Mouse (Mus musculus) CD4-positive, CD25-positive, alpha-beta regulatory T cell, adult 2 months (primary cell): ENCODE data around the gene Ap3d1.

ENCODE experiments used
- DNase-seq: peaks from one replicate; pipeline ENCODE4 v3.0.0-alpha.2; 2012; ENCODE audit warnings: low read depth, low spot score

Gene Ap3d1

DNA sequence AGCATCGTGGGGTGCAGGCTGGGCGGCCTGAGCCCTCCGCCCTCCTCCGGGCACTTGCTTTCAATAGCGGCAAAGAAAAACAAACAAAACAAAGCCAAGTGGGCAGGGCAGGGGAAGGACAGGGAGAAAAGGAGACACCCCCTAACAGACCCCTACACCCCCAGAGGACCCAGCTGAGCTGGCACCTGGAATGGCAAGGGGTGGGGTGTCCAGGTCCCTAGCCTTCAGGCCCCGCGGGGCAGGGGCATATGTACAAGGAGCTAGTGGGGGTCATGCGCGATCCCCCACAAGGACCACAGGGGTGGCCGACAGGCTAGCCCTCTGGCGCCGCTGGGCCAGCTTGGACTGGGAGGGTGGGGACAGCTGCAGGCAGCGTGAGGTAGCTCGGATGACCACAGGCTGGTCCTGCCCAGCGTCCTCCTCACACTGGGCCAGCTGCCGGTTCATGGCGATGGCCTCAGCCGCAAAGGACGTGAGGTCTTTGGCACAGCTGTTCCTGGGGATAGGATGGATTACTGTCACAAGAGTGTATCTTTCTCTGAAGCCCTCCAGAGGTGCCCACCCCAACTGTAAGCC, 75.1 kb downstream of the Ap3d1 start:
- DNase-seq: no peak

DNA sequence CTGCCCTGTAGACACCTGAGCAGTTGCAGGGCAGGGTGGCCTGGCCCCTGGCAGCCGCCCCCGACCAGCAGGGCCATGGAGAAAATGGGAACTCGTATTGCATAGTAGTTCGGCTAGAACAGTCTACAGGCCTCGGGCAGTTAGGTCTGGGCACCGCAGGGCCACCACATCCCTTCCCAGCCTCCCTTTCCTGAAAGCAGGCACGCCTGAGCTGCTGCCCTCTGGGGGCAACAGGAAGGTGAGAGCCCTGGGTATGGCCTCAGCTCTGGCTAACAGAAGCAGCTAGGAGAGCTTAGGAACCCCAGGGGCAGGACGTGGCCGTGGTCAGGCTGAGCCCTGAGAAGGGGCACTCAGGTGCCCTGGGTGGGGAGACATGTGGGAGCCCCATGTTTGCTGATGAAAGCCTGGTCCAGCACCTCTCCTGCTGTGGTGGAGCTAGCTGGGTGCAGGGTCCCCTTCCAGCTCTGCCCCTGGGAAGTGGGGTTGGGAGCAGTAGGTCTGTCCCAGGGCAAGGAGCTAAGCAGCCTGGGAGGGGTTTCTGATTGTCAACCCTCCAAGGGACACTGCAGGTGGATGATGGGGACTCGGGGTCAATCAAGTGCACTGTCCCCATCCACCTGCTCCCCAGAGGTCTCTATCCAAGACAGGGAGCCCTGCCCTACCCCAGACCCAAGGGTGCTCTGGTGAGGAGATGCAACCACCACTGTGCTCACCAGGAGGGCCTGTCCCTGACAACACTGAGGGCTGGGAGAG, 75.9 kb downstream of the Ap3d1 start:
- peak; percentile 34 for DNase-seq

DNA sequence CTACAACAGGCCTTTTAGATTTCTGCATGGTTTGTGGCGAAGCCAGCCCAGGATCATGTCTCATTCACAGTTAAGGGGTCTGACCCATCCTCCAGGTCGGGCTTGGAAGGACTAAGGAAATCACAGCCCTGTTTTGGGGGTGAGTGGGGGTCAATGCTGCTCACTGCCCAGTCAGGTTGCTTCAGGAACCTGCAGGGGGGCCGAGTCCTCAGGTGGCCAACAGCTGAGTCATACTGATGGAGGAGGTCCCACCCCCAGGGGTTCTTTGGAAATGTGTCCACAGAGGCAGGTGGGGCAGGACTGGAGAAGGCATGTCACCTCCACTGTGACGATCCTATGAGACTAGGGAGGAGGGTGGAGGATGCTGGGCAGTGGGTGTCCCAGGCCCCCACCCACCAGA, 76.6 kb downstream of the Ap3d1 start:
- no peak for DNase-seq

DNA sequence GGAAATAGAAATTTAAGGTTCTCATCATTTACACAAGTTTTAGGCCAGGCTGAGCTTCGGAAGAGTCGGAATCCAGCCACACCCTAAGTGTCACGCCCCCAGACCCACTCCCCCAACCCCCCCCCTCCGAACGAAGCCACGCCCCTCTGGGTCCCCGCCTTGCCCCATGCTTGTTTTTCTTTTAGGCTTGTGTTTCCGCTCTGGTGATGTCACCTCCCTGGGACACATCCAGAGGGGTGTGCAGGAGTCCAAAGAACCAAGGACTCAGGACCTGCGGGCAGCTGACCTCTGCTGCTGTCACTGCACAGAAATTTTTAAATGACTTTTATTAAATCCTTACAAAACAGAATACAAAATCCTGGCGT, 77.1 kb downstream of the Ap3d1 start:
- DNase-seq: peak; percentile 70

DNA sequence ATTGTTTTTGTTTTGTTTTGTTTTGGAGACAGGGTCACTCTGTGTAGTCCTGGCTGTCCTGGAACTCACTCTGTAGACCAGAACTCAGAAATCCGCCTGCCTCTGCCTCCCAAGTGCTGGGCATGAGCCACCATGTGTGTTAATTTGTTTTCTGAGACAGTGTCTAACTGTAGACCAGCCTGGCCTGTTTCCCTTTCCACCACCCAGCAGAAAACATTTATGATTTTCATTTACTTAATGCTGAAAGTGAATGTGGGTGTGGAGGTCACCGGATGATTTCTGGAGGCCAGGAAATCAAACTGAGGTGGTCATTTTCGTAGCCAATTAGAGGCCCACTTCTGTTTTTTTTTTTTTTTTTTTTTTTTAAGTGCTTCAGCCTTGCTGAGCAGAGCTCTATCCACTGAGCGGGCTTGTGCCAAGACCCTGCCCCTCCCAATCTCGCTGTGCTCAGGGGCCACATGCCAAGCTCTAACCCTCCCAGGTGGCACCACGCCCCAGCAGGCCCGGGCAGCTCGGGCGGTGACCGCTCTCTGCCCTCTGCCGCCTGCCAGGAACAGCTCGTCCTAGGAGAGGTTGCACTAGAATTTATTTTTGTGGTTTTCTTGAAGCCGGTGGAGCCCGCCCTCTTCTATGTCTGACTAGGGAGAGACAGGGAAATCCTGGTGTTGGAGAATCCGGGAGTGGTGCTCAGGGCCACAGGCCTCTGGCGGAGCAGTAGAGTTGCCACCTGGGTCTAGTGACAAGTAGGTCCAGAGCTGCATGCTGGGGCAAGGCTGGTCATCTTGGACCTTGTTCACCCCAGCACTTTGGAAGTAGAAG, 77.7 kb downstream of the Ap3d1 start:
- DNase-seq: peak; percentile 52

DNA sequence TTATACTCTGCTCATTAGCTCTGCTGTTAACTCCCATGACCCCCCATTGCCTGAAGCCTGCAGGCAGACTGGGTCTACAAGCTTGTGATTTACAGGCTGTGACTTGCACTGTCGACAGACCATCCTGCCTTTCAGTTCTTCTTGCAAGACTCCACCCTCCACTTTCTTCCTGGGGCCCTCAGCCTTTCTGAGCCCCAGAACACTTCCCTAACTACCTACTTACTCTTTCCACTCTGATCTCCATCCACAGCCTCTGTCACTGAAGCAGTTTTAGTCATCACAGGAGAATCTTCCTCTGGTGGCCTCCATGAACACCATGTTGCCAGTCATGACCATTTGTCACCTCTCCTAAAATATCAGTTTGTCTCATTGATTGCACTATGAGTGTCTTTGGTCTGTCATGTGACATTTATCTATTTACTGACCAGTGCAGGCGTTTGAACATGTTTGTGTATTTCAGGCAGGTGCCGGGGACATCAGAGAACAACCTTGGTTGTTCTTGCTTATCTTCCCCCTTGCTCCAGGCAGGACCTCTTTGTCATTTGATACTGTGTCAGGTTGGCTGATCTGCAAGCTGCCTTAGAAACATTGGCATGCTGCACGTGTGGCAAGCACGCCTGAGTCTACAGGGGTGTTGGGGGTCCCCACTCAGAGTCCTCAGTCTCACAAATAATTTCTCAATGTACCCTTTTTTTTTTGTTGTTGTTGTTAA, 78.4 kb downstream of the Ap3d1 start:
- DNase-seq: peak; percentile 51

DNA sequence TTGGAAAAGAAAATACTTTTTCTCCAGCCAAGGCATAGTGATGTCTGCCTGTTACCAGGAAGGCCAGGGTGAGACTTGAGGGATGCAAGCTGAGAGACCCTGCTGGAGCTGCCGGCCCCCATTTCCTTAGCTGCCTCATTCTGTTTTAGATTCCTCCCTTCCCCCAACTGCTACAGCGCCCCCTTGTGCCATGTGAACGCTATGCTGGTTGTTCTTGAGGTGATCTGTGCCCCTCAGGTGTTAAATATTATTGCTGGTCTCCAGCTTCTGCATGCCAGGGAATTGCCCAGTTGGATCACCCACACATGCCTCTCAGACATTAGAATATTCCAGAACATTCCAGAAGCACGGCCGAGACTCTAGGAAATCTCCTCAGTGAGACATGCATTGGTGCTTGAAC, 80.9 kb downstream of the Ap3d1 start:
- peak; percentile 87 for DNase-seq

DNA sequence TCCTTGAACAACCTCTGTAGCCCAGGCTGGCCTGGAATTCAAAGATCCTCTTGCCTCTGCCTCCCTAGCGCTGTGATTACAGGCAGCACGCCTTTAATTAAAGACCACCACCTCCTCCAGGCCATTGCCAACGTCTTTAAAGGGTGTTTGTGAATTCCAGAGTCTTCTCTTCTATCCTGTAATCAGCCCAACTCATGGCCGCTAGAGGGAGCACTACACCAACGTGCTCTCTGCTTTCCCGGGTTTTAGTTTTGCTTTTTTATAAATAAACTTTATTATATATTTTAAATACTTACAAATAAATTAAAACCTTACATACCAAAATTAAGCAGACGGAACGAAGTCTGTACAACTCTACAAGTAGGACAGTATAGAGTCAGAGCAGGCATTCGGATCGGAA, 82.9 kb downstream of the Ap3d1 start:
- DNase-seq: peak; percentile 85

DNA sequence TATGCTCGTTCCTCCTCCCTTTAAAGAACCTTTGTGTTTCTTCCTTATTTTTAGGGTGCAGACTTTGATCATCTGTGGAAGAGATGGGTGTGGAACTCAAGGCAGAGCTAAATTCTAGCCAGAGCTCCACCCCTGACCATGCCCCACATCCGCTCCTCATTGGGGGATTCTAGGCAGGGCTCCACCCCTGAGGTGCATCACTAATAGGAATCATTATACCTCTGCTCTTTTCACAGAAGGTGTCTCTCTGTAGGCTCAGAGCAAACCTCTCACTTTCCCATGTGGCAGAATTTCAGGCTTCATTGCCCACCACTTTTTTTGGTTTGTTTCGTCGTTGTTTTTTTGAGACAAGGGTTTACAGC, 83.2 kb downstream of the Ap3d1 start:
- DNase-seq: peak; percentile 78

DNA sequence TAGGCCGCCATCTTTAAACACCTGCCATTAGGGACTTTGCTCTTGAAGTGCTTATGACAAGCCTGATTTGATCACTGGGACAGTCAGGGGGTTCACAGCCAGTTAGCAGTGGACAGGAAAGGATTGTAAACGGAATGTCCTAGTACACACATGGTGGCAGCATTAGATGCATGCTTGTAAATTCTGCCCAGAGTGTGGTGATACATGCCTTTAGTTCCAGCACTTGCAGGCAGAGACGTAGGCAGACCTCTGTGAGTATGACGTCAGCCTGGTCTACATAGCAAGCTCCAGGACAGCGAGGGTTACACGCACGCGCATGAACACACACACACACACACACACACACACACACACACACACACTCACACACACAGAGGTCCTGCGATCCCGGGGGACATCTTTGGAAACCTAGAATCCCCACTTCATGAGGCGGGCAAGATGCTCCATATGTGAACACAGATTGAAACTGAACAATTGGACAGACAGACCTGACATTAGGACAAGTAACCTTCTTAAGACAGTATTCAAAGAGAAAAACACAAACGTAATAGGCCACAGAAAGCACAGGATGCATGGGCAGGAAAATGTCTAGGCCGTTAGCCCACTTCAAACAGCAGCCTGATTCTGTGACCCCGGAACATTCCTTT, 83.7 kb downstream of the Ap3d1 start:
- DNase-seq: peak; percentile 78
